ENCODE assay signal across 8 mouse cellular contexts in genomic region chr4:89136906-89137541, GRCm38 (mm10). TPM values are rescaled to one million over a fixed set of nuclear protein-coding genes. Genes with fewer than 3 reads are reported as not detected.
A peak's percentile ranks its signal among the peaks of the same experiment; 100 is the strongest.
DNase-seq lines count a peak whose midpoint lies in the region; ATAC-seq and TF ChIP-seq lines count a peak whose summit lies in the region.

Mtap (plus strand) TSS chr4:89137122.

- intact Hi-C loops in left cerebral cortex, adult 2 months (cut with DNase I): no loop called here

- H3K36me3 ChIP-seq in macrophage (ENCODE audit: inconsistent target): no peaks in the 10 kb centered on the region

- DNase-seq in cerebellum, postnatal 36 days: peak; percentile 70 to 76
- DNase-seq in gastrocnemius, adult 8-10 months (ENCODE audit: low spot score in 2 of 2): peak; percentile 48 to 59
- DNase-seq in hindlimb bud, embryonic 11.5 days (ENCODE audit: extremely low spot score, low read depth, low spot score): peak; percentile 52
- peak; percentile 76 to 78 for DNase-seq in left cerebral cortex, adult 2 months (ENCODE audit: extremely low spot score in 1 of 2, low spot score in 2 of 2)
- DNase-seq in right cerebral cortex, adult 18-20 months: peak; percentile 89
- DNase-seq in yolk sac, embryonic 10.5 days (ENCODE audit: low spot score): peak; percentile 86

- WGBS in macrophage (ENCODE audit: missing documents): 2% methylated on average over 22 of the region's 31 CpGs

- H3K4me3 ChIP-seq in left cerebral cortex, adult 2 months: peak within 1 kb of the TSS; percentile 96
- H3K4me3 ChIP-seq in macrophage (ENCODE audit: inconsistent target): peak within 1 kb of the TSS; percentile 58

- H3K79me2 ChIP-seq in macrophage (ENCODE audit: inconsistent target): peaks cover 37% of the 10 kb centered on the region

- TF ChIP-seq CTCF in left cerebral cortex, adult 2 months (IDR thresholded peaks at IDR 0.05): no peak

- peak within 1 kb of the TSS; percentile 88 for H3K27ac ChIP-seq in left cerebral cortex, adult 2 months
- H3K27ac ChIP-seq in macrophage: peak within 1 kb of the TSS; percentile 27

- peak; percentile 87 for ATAC-seq in activated CD4-positive, CD25-positive, alpha-beta regulatory T cell, adult 4 months

RNA-seq across cellular contexts. Expression of gene Mtap, which starts in this region (rescaled TPM):
- 10 to 100 TPM; 40.5 to 42.3 TPM for polyA plus RNA-seq in activated CD4-positive, CD25-positive, alpha-beta regulatory T cell, adult 4 months (2017; shearing (Covaris generic))
- 10 to 100 TPM; 15.3 to 18.8 (median 16.9) TPM for total RNA-seq in gastrocnemius, adult 8-10 months (2022)
- total RNA-seq in left cerebral cortex, adult 2 months (2021): 1 to 10 TPM; 8.7 to 9.6 TPM
- 10 to 100 TPM in 6 of 26 experiments, 1 to 10 TPM in 16, under 1 TPM in 3, not detected in 1; 0.48 to 14.2 (median 6.7) TPM for total RNA-seq in macrophage (2018; cell fraction: chromatin; rRNA removed)
- 10 to 100 TPM in 25 of 26 experiments, 1 to 10 TPM in 1; 9.9 to 18.5 (median 13.6) TPM for total RNA-seq in macrophage (2018; cell fraction: cytosol; rRNA removed)
- total RNA-seq in macrophage (2018; cell fraction: nucleus; rRNA removed): 10 to 100 TPM in 4 of 26 experiments, 1 to 10 TPM in 22; 2.2 to 18.7 (median 5.1) TPM
- 9.7 to 40.5 TPM (median 19.4 TPM) in 3 replicates for polyA plus RNA-seq in macrophage (2018)

Comparison
In these comparisons a context has a peak if more than half of its experiments do, and no peak if none do; other contexts are left out.
1. Peak in every context shown above with its lines: DNase-seq, ATAC-seq, H3K4me3 ChIP-seq and H3K27ac ChIP-seq.